Mouse (Mus musculus) lung, postnatal 0 days (tissue): ENCODE data around the gene Dcaf10.

Experiments used
- CTCF ChIP-seq: IDR thresholded peaks from 2 replicates; pipeline ENCODE4 v1.5.1; 2016; ENCODE audit warnings: antibody characterized with exemption, mild to moderate bottlenecking
- EP300 ChIP-seq: IDR thresholded peaks from 2 replicates; pipeline ENCODE4 v1.6.1; 2016; ENCODE audit warnings: antibody characterized with exemption, mild to moderate bottlenecking, control low read depth

- TF ChIP-seq EP300, result no peak
- no peak for TF ChIP-seq CTCF
Observed at GRCm38 (mm10) chr4:45407001-45407702, 65.3 kb downstream of the Dcaf10 start.
